Mouse (Mus musculus) limb, embryonic 12.5 days (tissue): ENCODE measurements around the gene C8g. TPM values are rescaled to one million over a fixed set of nuclear protein-coding genes. Genes with fewer than 3 reads are reported as not detected.

Experiments
- polyA plus RNA-seq: library from polyadenylated mRNA; unstranded; fragments of >200 nt; fragmentation: Nextera tagmentation; extraction: Ambion mirVana; gene quantifications from 2 replicates; pipeline ENCODE4 v1.2.1, GENCODE M21; 2016

Gene C8g
- polyA plus RNA-seq, 1 experiment from 2014 or later = 4.0 TPM

Other genes starting within 250 kb of the C8g start
- 20.5 and 20.7 TPM in 2 replicates for gene Tmem203, start 246.3 kb downstream of the C8g start, polyA plus RNA-seq
- 8.7 TPM in 2 replicates for gene Tprn, start 239.1 kb downstream of the C8g start, polyA plus RNA-seq
- 217 and 218 TPM in 2 replicates for gene Ssna1, start 229.3 kb downstream of the C8g start, polyA plus RNA-seq
- gene Anapc2, start 229.2 kb downstream of the C8g start, polyA plus RNA-seq = 141 and 151 TPM in 2 replicates
- gene Tmem210, start 213.6 kb downstream of the C8g start, polyA plus RNA-seq = not detected in 2 replicates
- not detected in 2 replicates for gene Lrrc26, start 211.8 kb downstream of the C8g start, polyA plus RNA-seq
- 0.19 and 0.93 TPM in 2 replicates for gene Grin1, start 182.5 kb downstream of the C8g start, polyA plus RNA-seq
- 57.2 and 58.9 TPM in 2 replicates for gene Man1b1, start 169.4 kb downstream of the C8g start, polyA plus RNA-seq
- gene Dpp7, start 145.4 kb downstream of the C8g start, polyA plus RNA-seq = 19.7 and 21.8 TPM in 2 replicates
- 7.2 and 7.8 TPM in 2 replicates for gene Uap1l1, start 136.0 kb downstream of the C8g start, polyA plus RNA-seq
- 63.4 and 69.0 TPM in 2 replicates for gene Sapcd2, start 129.4 kb downstream of the C8g start, polyA plus RNA-seq
- 0.15 and 0.31 TPM in 2 replicates for gene Entpd2, start 105.8 kb downstream of the C8g start, polyA plus RNA-seq
- 10.9 and 12.6 TPM in 2 replicates for gene Npdc1, start 102.4 kb downstream of the C8g start, polyA plus RNA-seq
- not detected in 2 replicates for gene Fut7, start 78.5 kb downstream of the C8g start, polyA plus RNA-seq
- 3.5 and 5.3 TPM in 2 replicates for gene Abca2, start 73.0 kb downstream of the C8g start, polyA plus RNA-seq
- gene Clic3, start 44.9 kb downstream of the C8g start, polyA plus RNA-seq = 0.68 and 1.0 TPM in 2 replicates
- 23.2 and 23.6 TPM in 2 replicates for gene Paxx, start 40.6 kb downstream of the C8g start, polyA plus RNA-seq
- 0.35 and 0.50 TPM in 2 replicates for gene Ptgds, start 31.7 kb downstream of the C8g start, polyA plus RNA-seq
- gene Lcn12, start 7.8 kb downstream of the C8g start, polyA plus RNA-seq = not detected in 2 replicates
- gene Fbxw5, start 969 bp downstream of the C8g start, polyA plus RNA-seq = 68.4 and 76.8 TPM in 2 replicates
- 36.9 and 39.2 TPM in 2 replicates for gene Traf2, start 45.2 kb upstream of the C8g start, polyA plus RNA-seq
- 320 and 329 TPM in 2 replicates for gene Edf1, start 56.1 kb upstream of the C8g start, polyA plus RNA-seq
- 2.3 and 3.0 TPM in 2 replicates for gene Mamdc4, start 73.1 kb upstream of the C8g start, polyA plus RNA-seq
- 183 and 184 TPM in 2 replicates for gene Phpt1, start 73.5 kb upstream of the C8g start, polyA plus RNA-seq
- 0.08 and 0.23 TPM in 2 replicates for gene Ajm1, start 80.0 kb upstream of the C8g start, polyA plus RNA-seq
- 81.3 and 83.0 TPM in 2 replicates for gene Rabl6, start 106.8 kb upstream of the C8g start, polyA plus RNA-seq
- gene Ccdc183, start 116.0 kb upstream of the C8g start, polyA plus RNA-seq = 0.18 and 0.27 TPM in 2 replicates
- 21.9 and 22.6 TPM in 2 replicates for gene Tmem141, start 120.3 kb upstream of the C8g start, polyA plus RNA-seq
- gene Fcna, start 126.3 kb upstream of the C8g start, polyA plus RNA-seq = 0.40 and 0.68 TPM in 2 replicates
- 0.36 TPM in 1 of 2 replicates, not detected in the other for gene Lcn8, start 151.4 kb upstream of the C8g start, polyA plus RNA-seq
- not detected in 2 replicates for gene Lcn5, start 156.2 kb upstream of the C8g start, polyA plus RNA-seq
- not detected in 2 replicates for gene Lcn6, start 175.1 kb upstream of the C8g start, polyA plus RNA-seq
- gene Lcn10, start 181.0 kb upstream of the C8g start, polyA plus RNA-seq = not detected in 2 replicates
- not detected in 2 replicates for gene Obp2a, start 198.3 kb upstream of the C8g start, polyA plus RNA-seq
- gene Bmyc, start 205.0 kb upstream of the C8g start, polyA plus RNA-seq = 91.2 and 91.3 TPM in 2 replicates
- gene Obp2b, start 235.3 kb upstream of the C8g start, polyA plus RNA-seq = not detected in 2 replicates